Mouse (Mus musculus) lung, adult 2 months (tissue): ENCODE data around the gene Clec2i. TPM values are rescaled to one million over a fixed set of nuclear protein-coding genes. Genes with fewer than 3 reads are reported as not detected.
"Not testable (repeated sequence)": the region's sequence is repeated elsewhere in the genome, so short reads cannot be mapped to it uniquely, and the experiment has no call there.

Experiments
- DNase-seq: peaks from one replicate; pipeline ENCODE4 v3.0.0; 2022
- H3K4me1 ChIP-seq: fragments of 200-500 bp; 2 replicates; pipeline ENCODE4 v1.6.1; 2011; ENCODE audit warnings: low read length; ENCODE audit not compliant: control insufficient read depth, insufficient read depth
- H3K4me3 ChIP-seq: fragments of 200-500 bp; replicated peaks from 2 replicates; pipeline ENCODE3; 2011; ENCODE audit warnings: low read depth, mild to moderate bottlenecking, control low read depth, low read length; ENCODE audit errors: extremely low read depth
- CTCF ChIP-seq: fragments of 200-500 bp; IDR thresholded peaks from 2 replicates; pipeline ENCODE4 v1.5.1; 2011; ENCODE audit warnings: mild to moderate bottlenecking, low read length, control low read depth; ENCODE audit not compliant: insufficient read depth
- POLR2A ChIP-seq: fragments of 200-500 bp; IDR thresholded peaks from 2 replicates; pipeline ENCODE4 v1.6.1; 2011; ENCODE audit warnings: low read depth, mild to moderate bottlenecking, control low read depth, low read length, borderline replicate concordance; ENCODE audit errors: extremely low read depth
- WGBS: fragments of 180-500 bp; shearing (Covaris S2); methylation state at CpG from one replicate; pipeline ENCODE4 v1.1.7; 2018; 5-methylcytosine and 5-hydroxymethylcytosine counted together
- polyA plus RNA-seq: library from polyadenylated mRNA; depleted of rRNA; stranded (reverse); fragments of >200 nt; gene quantifications from 2 replicates; pipeline ENCODE4 v1.2.3, GENCODE M21; 2012; rRNA removed

The Clec2i gene
- polyA plus RNA-seq = 0.79 and 1.6 TPM in 2 replicates

- WGBS = 78% methylated on average over 6 of the region's 6 CpGs
- not testable (repeated sequence) for DNase-seq, H3K4me1 ChIP-seq
- peak within 1 kb of the TSS; percentile 38 for H3K4me3 ChIP-seq
Measured at GRCm38 (mm10) chr6:128887091-128887790, at the start of gene Clec2i. TSS of gene Clec2i (plus strand) at chr6:128887588.

- H3K4me3 ChIP-seq = peak overlapping the region; percentile 82
- WGBS = under 1% methylated on average over 49 of the region's 49 CpGs
- peak; percentile 94 for DNase-seq
- no peaks in the 10 kb centered on the region; the same call in 1 of the 2 replicates for H3K4me1 ChIP-seq
- TF ChIP-seq CTCF = no peak
- peak; percentile 67; the same call in 1 of the 2 replicates for TF ChIP-seq POLR2A
Measured at GRCm38 (mm10) chr6:128838342-128839265, 48.8 kb upstream of the Clec2i start.

- under 1% methylated on average over 17 of the region's 17 CpGs for WGBS
- peaks cover 4% of the 10 kb centered on the region for H3K4me1 ChIP-seq
- H3K4me3 ChIP-seq = peak overlapping the region; percentile 82
- TF ChIP-seq CTCF (peak; percentile 93), POLR2A (peak; percentile 85; the same call in 1 of the 2 replicates)
- DNase-seq = peak; percentile 83
Measured at GRCm38 (mm10) chr6:128839266-128839771, 48.1 kb upstream of the Clec2i start.

- TF ChIP-seq POLR2A (no peak), CTCF (no peak)
- no peak for DNase-seq
- peaks cover 4% of the 10 kb centered on the region for H3K4me1 ChIP-seq
- WGBS = 45% methylated on average over 7 of the region's 7 CpGs
- H3K4me3 ChIP-seq = no peak overlapping the region
Measured at GRCm38 (mm10) chr6:128839921-128840320, 47.5 kb upstream of the Clec2i start.

- WGBS = 77% methylated on average over 3 of the region's 3 CpGs
Measured at GRCm38 (mm10) chr6:128840669-128841068, 46.7 kb upstream of the Clec2i start.

GRCm38 (mm10) chr6:128841327-128842089 lies 45.9 kb upstream of the Clec2i start:
- Histone ChIP-seq H3K4me1 (peaks cover 4% of the 10 kb centered on the region), H3K4me3 (no peak overlapping the region)
- 44% methylated on average over 4 of the region's 4 CpGs for WGBS
- DNase-seq = no peak
- TF ChIP-seq CTCF = no peak
- TF ChIP-seq POLR2A = no peak

More at GRCm38 (mm10) chr6:128840669-128841068, 46.7 kb upstream of the Clec2i start:
- not testable (repeated sequence) for H3K4me3 ChIP-seq, DNase-seq, H3K4me1 ChIP-seq

- Histone ChIP-seq H3K4me3 (peak overlapping the region; percentile 93), H3K4me1 (peaks cover 4% of the 10 kb centered on the region)
- no peak for TF ChIP-seq POLR2A
- TF ChIP-seq CTCF = no peak
- 1% methylated on average over 20 of the region's 20 CpGs for WGBS
- DNase-seq = no peak
Measured at GRCm38 (mm10) chr6:128842356-128842944, 44.9 kb upstream of the Clec2i start.

- under 1% methylated on average over 44 of the region's 44 CpGs for WGBS
- Histone ChIP-seq H3K4me3 (peak overlapping the region; percentile 93), H3K4me1 (peaks cover 4% of the 10 kb centered on the region)
- peak; percentile 91 for DNase-seq
- no peak for TF ChIP-seq CTCF
- peak; percentile 77 for TF ChIP-seq POLR2A
Measured at GRCm38 (mm10) chr6:128842945-128843478, 44.4 kb upstream of the Clec2i start.
